Mouse (Mus musculus): Measurements from ENCODE around the gene Rxra. TPM values are rescaled to one million over a fixed set of nuclear protein-coding genes. Genes with fewer than 3 reads are reported as not detected.
A peak's percentile ranks its signal among the peaks of the same experiment; 100 is the strongest.

Gene Rxra
- polyA plus RNA-seq, 1 experiment from 2014 or later, result 9.4 TPM

GRCm38 (mm10) chr2:27636796-27637195 lies 39.4 kb upstream of the Rxra start:
- Histone ChIP-seq H3K27me3 (ENCODE audit: insufficient read depth, low read length) (no peaks in the 10 kb centered on the region), H3K36me3 (ENCODE audit: insufficient read depth, low read length) (no peaks in the 10 kb centered on the region), H3K4me1 (replicated peaks; ENCODE audit: insufficient read depth, low read length) (no peaks in the 10 kb centered on the region), H3K27ac (no peak overlapping the region), H3K9me3 (replicated peaks; ENCODE audit: low read length) (no peaks in the 10 kb centered on the region), H3K4me3 (replicated peaks; ENCODE audit: low read depth, low read length) (no peak overlapping the region), H3K9ac (ENCODE audit: low read depth, low read length) (no peak overlapping the region), H3K4me2 (ENCODE audit: low read length) (no peak overlapping the region)
- ATAC-seq (replicated peaks; ENCODE audit: low FRiP score, low read depth), result no peak
- TF ChIP-seq CTCF (IDR thresholded peaks at IDR 0.05; ENCODE audit: low read depth), result no peak
- 50% methylated on average over 1 of the region's 1 CpGs for WGBS
- peak; percentile 56 for DNase-seq (ENCODE audit: low spot score)

DNA sequence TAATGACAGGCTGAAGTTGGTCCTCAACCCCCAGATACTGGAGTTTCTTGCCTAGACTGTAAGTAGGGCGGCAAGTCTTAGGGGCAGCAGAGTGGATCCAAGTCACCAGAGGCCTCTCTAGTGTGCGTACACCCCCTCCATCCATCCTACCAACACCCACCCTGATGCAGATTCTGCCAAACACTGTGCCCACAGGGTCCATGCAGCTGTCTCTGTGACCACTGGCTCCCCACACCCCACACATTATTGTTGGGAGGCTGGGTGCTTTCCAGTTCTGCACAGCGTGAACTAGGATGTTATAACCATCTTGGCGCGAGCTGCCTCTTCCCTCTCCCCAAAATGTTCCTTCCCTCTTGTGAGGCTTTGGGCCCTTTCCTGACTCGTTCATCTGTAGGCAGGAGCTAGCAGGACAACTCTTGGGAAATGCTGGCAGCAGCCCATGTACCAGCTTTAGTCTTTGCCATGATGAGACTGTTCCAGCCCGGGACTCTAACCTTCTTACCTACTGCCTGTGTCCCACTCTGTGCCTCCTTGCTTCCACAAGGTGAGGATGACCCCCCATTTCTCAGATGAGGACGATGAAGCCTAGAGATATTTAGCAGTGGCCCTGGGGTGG lies 38.9 kb upstream of the Rxra start:
- H3K27ac ChIP-seq, result no peak overlapping the region
- H3K4me2 ChIP-seq (ENCODE audit: low read length), result no peak overlapping the region
- TF ChIP-seq CTCF (IDR thresholded peaks at IDR 0.05; ENCODE audit: low read depth), result no peak
- H3K9me3 ChIP-seq (replicated peaks; ENCODE audit: low read length), result no peaks in the 10 kb centered on the region
- no peak overlapping the region for H3K9ac ChIP-seq (ENCODE audit: low read depth, low read length)
- no peak for ATAC-seq (replicated peaks; ENCODE audit: low FRiP score, low read depth)
- DNase-seq (ENCODE audit: low spot score), result no peak
- H3K27me3 ChIP-seq (ENCODE audit: insufficient read depth, low read length), result no peaks in the 10 kb centered on the region
- no peaks in the 10 kb centered on the region for H3K36me3 ChIP-seq (ENCODE audit: insufficient read depth, low read length)
- 79% methylated on average over 8 of the region's 8 CpGs for WGBS
- H3K4me3 ChIP-seq (replicated peaks; ENCODE audit: low read depth, low read length), result no peak overlapping the region
- H3K4me1 ChIP-seq (replicated peaks; ENCODE audit: insufficient read depth, low read length), result no peaks in the 10 kb centered on the region

GRCm38 (mm10) chr2:27639631-27640334 lies 36.5 kb upstream of the Rxra start:
- Histone ChIP-seq H3K36me3 (ENCODE audit: insufficient read depth, low read length) (no peaks in the 10 kb centered on the region), H3K9ac (ENCODE audit: low read depth, low read length) (no peak overlapping the region), H3K4me3 (replicated peaks; ENCODE audit: low read depth, low read length) (no peak overlapping the region), H3K4me1 (replicated peaks; ENCODE audit: insufficient read depth, low read length) (no peaks in the 10 kb centered on the region), H3K27me3 (ENCODE audit: insufficient read depth, low read length) (no peaks in the 10 kb centered on the region), H3K4me2 (ENCODE audit: low read length) (no peak overlapping the region), H3K9me3 (replicated peaks; ENCODE audit: low read length) (no peaks in the 10 kb centered on the region), H3K27ac (no peak overlapping the region)
- DNase-seq (ENCODE audit: low spot score), result no peak
- ATAC-seq (replicated peaks; ENCODE audit: low FRiP score, low read depth), result no peak
- no peak for TF ChIP-seq CTCF (IDR thresholded peaks at IDR 0.05; ENCODE audit: low read depth)
- 86% methylated on average over 5 of the region's 5 CpGs for WGBS

GRCm38 (mm10) chr2:27640900-27641479 lies 35.2 kb upstream of the Rxra start:
- no peak overlapping the region for H3K4me2 ChIP-seq (ENCODE audit: low read length)
- H3K36me3 ChIP-seq (ENCODE audit: insufficient read depth, low read length), result no peaks in the 10 kb centered on the region
- H3K4me3 ChIP-seq (replicated peaks; ENCODE audit: low read depth, low read length), result no peak overlapping the region
- no peaks in the 10 kb centered on the region for H3K4me1 ChIP-seq (replicated peaks; ENCODE audit: insufficient read depth, low read length)
- no peak for DNase-seq (ENCODE audit: low spot score)
- H3K27me3 ChIP-seq (ENCODE audit: insufficient read depth, low read length), result no peaks in the 10 kb centered on the region
- H3K27ac ChIP-seq, result no peak overlapping the region
- H3K9ac ChIP-seq (ENCODE audit: low read depth, low read length), result no peak overlapping the region
- no peaks in the 10 kb centered on the region for H3K9me3 ChIP-seq (replicated peaks; ENCODE audit: low read length)
- no peak for ATAC-seq (replicated peaks; ENCODE audit: low FRiP score, low read depth)
- 61% methylated on average over 3 of the region's 3 CpGs for WGBS
- TF ChIP-seq CTCF (IDR thresholded peaks at IDR 0.05; ENCODE audit: low read depth), result no peak

DNA sequence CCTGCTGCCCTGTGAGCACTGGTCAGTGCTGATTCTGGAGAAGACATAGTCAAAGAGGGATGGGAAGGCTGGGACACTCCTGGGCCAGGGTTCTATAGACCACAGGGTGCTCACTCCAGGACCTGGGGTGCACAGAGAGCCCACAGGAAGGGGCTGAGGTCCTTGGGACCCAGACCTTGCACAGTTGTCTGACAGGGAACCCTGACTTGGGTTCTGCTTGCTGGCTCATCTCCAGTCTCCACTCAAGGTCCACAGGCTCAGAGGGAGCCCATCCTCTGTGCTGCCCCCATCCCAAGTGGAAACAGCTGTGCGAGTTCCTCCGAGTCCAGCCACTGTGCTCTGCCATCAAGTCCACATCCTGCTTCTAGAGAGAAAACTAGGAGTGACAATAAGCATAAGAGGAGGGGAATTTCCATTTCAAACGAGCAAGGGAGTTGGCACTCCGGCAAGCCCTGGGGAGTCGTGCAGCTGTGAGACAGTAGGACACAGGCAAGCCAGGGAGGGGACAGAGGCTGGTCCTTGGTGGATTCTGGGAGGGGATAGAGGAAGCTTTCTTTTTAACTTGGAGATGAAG lies 31.6 kb upstream of the Rxra start:
- 42% methylated on average over 5 of the region's 5 CpGs for WGBS

GRCm38 (mm10) chr2:27645471-27645870 lies 30.8 kb upstream of the Rxra start:
- Histone ChIP-seq H3K4me2 (ENCODE audit: low read length) (no peak overlapping the region), H3K36me3 (ENCODE audit: insufficient read depth, low read length) (no peaks in the 10 kb centered on the region), H3K9me3 (replicated peaks; ENCODE audit: low read length) (no peaks in the 10 kb centered on the region), H3K4me1 (replicated peaks; ENCODE audit: insufficient read depth, low read length) (no peaks in the 10 kb centered on the region), H3K9ac (ENCODE audit: low read depth, low read length) (no peak overlapping the region), H3K27me3 (ENCODE audit: insufficient read depth, low read length) (no peaks in the 10 kb centered on the region), H3K27ac (no peak overlapping the region), H3K4me3 (replicated peaks; ENCODE audit: low read depth, low read length) (no peak overlapping the region)
- 53% methylated on average over 3 of the region's 3 CpGs for WGBS
- ATAC-seq (replicated peaks; ENCODE audit: low FRiP score, low read depth), result no peak
- no peak for TF ChIP-seq CTCF (IDR thresholded peaks at IDR 0.05; ENCODE audit: low read depth)
- no peak for DNase-seq (ENCODE audit: low spot score)

More for the DNA sequence above, 31.6 kb upstream of the Rxra start:
- no peak for ATAC-seq (replicated peaks; ENCODE audit: low FRiP score, low read depth)
- peak; percentile 44 for DNase-seq (ENCODE audit: low spot score)
- Histone ChIP-seq H3K9me3 (replicated peaks; ENCODE audit: low read length) (no peaks in the 10 kb centered on the region), H3K4me2 (ENCODE audit: low read length) (no peak overlapping the region), H3K27ac (0 out of 2 replicates have a peak overlapping the region, but pooled peaks have one; percentile 8), H3K27me3 (ENCODE audit: insufficient read depth, low read length) (no peaks in the 10 kb centered on the region), H3K36me3 (ENCODE audit: insufficient read depth, low read length) (no peaks in the 10 kb centered on the region), H3K4me1 (replicated peaks; ENCODE audit: insufficient read depth, low read length) (no peaks in the 10 kb centered on the region), H3K9ac (ENCODE audit: low read depth, low read length) (no peak overlapping the region), H3K4me3 (replicated peaks; ENCODE audit: low read depth, low read length) (no peak overlapping the region)
- no peak for TF ChIP-seq CTCF (IDR thresholded peaks at IDR 0.05; ENCODE audit: low read depth)
